Mouse (Mus musculus) heart, adult 2 months (tissue): ENCODE results near the gene 1810010H24Rik. TPM values are rescaled to one million over a fixed set of nuclear protein-coding genes. Genes with fewer than 3 reads are reported as not detected.
A peak's percentile ranks its signal among the peaks of the same experiment; 100 is the strongest.
"Not testable (repeated sequence)": the region's sequence is repeated elsewhere in the genome, so short reads cannot be mapped to it uniquely, and the experiment has no call there.

Source experiments
- DNase-seq, 2 experiments: peaks; one replicate each; pipeline ENCODE4 v3.0.0; 2021
- H3K27ac ChIP-seq: fragments of 200-600 bp; 2 replicates; pipeline ENCODE4 v1.8.1; 2022
- H3K27me3 ChIP-seq: fragments of 200-500 bp; 2 replicates; pipeline ENCODE4 v1.6.1; 2012; ENCODE audit warnings: mild to moderate bottlenecking, low read length, inconsistent platforms, mixed read lengths; ENCODE audit not compliant: control insufficient read depth, insufficient read depth
- H3K36me3 ChIP-seq: fragments of 200-500 bp; 2 replicates; pipeline ENCODE4 v1.6.1; 2012; ENCODE audit warnings: low read length, inconsistent platforms; ENCODE audit not compliant: control insufficient read depth, insufficient read depth
- H3K4me1 ChIP-seq: fragments of 200-500 bp; 2 replicates; pipeline ENCODE4 v1.6.1; 2011; ENCODE audit warnings: low read length; ENCODE audit not compliant: control insufficient read depth, insufficient read depth
- H3K4me3 ChIP-seq: fragments of 200-600 bp; 2 replicates; pipeline ENCODE4 v1.8.1; 2022
- H3K79me2 ChIP-seq: fragments of 200-500 bp; replicated peaks from 2 replicates; pipeline ENCODE4 v1.6.1; 2012; ENCODE audit warnings: mild to moderate bottlenecking, inconsistent platforms, low read length, moderate library complexity, mixed read lengths; ENCODE audit not compliant: control insufficient read depth, insufficient read depth
- H3K9ac ChIP-seq: fragments of 200-500 bp; 2 replicates; pipeline ENCODE4 v1.6.1; 2012; ENCODE audit warnings: low read depth, mild to moderate bottlenecking, control low read depth, inconsistent platforms, low read length, mixed read lengths
- CTCF ChIP-seq: fragments of 200-600 bp; IDR thresholded peaks from 2 replicates; pipeline ENCODE4 v1.8.1; 2022; ENCODE audit warnings: antibody characterized with exemption, mild to moderate bottlenecking, moderate library complexity
- EP300 ChIP-seq: fragments of 200-500 bp; IDR thresholded peaks from 2 replicates; pipeline ENCODE4 v1.6.1; 2011; ENCODE audit warnings: low read depth, low read length, control low read depth; ENCODE audit not compliant: insufficient read depth
- POLR2A ChIP-seq: fragments of 200-500 bp; IDR thresholded peaks from 2 replicates; pipeline ENCODE4 v1.6.1; 2011; ENCODE audit warnings: mild to moderate bottlenecking, low read depth, low read length, control low read depth; ENCODE audit not compliant: insufficient read depth
- WGBS: fragments of 180-500 bp; shearing (Covaris S2); methylation state at CpG from one replicate; pipeline ENCODE4 v1.1.7; 2018; 5-methylcytosine and 5-hydroxymethylcytosine counted together
- intact Hi-C: fragments of 180-260 bp; cut with DNase I; formaldehyde crosslinking; loops from one replicate; pipeline ENCODE4 v1.15.1; 2025
- polyA plus RNA-seq: library from polyadenylated mRNA; depleted of rRNA; stranded (reverse); fragments of >200 nt; gene quantifications from 2 replicates; pipeline ENCODE4 v1.2.3, GENCODE M21; 2012
- total RNA-seq, 2 experiments: library from RNA; stranded (reverse); gene quantifications; 2 replicates each; pipeline ENCODE4 v1.2.3; 2021

1810010H24Rik gene
- total and polyA plus RNA-seq, 3 experiments = 1.9 to 3.0 (median 2.7) TPM

- H3K27me3 ChIP-seq = no peaks in the 10 kb centered on the region
- no peaks in the 10 kb centered on the region for H3K79me2 ChIP-seq
- 58% methylated on average over 6 of the region's 6 CpGs for WGBS
- TF ChIP-seq POLR2A = no peak
- TF ChIP-seq EP300 = no peak
- TF ChIP-seq CTCF = no peak
- intact Hi-C loops = no loop called here
- H3K4me3 ChIP-seq = no peak overlapping the region
- no peaks in the 10 kb centered on the region for H3K4me1 ChIP-seq
- H3K9ac ChIP-seq = no peak overlapping the region
- no peaks in the 10 kb centered on the region for H3K36me3 ChIP-seq
- no peak for DNase-seq
- no peak overlapping the region for H3K27ac ChIP-seq
Observed at GRCm38 (mm10) chr11:107017339-107017886, 8.1 kb upstream of the 1810010H24Rik start.

GRCm38 (mm10) chr11:107018606-107019005, 6.9 kb upstream of the 1810010H24Rik start:
- H3K4me1 ChIP-seq = no peaks in the 10 kb centered on the region
- DNase-seq = no peak

GRCm38 (mm10) chr11:107019318-107019717, 6.2 kb upstream of the 1810010H24Rik start:
- Histone ChIP-seq H3K4me1 (no peaks in the 10 kb centered on the region), H3K9ac (no peak overlapping the region), H3K27ac (no peak overlapping the region), H3K79me2 (no peaks in the 10 kb centered on the region), H3K36me3 (no peaks in the 10 kb centered on the region), H3K27me3 (no peaks in the 10 kb centered on the region), H3K4me3 (no peak overlapping the region)
- TF ChIP-seq CTCF (no peak), EP300 (no peak), POLR2A (no peak)
- DNase-seq = no peak
- intact Hi-C loops = no loop called here
- WGBS = 79% methylated on average over 4 of the region's 4 CpGs

More at GRCm38 (mm10) chr11:107018606-107019005, 6.9 kb upstream of the 1810010H24Rik start:
- Histone ChIP-seq H3K27me3 (no peaks in the 10 kb centered on the region), H3K9ac (no peak overlapping the region), H3K4me3 (no peak overlapping the region), H3K36me3 (no peaks in the 10 kb centered on the region), H3K79me2 (no peaks in the 10 kb centered on the region), H3K27ac (no peak overlapping the region)
- intact Hi-C loops = no loop called here
- WGBS = 35% methylated on average over 8 of the region's 8 CpGs
- no peak for TF ChIP-seq POLR2A
- peak; percentile 56 for TF ChIP-seq CTCF
- no peak for TF ChIP-seq EP300

GRCm38 (mm10) chr11:107019722-107020121, 5.8 kb upstream of the 1810010H24Rik start:
- WGBS = 91% methylated on average over 5 of the region's 5 CpGs
- H3K79me2 ChIP-seq, H3K4me1 ChIP-seq, H3K4me3 ChIP-seq, intact Hi-C loops, H3K27me3 ChIP-seq, H3K9ac ChIP-seq, H3K27ac ChIP-seq, DNase-seq, H3K36me3 ChIP-seq: not testable (repeated sequence)

- Histone ChIP-seq H3K79me2 (no peaks in the 10 kb centered on the region), H3K27ac (no peak overlapping the region), H3K9ac (no peak overlapping the region), H3K36me3 (no peaks in the 10 kb centered on the region), H3K4me1 (peaks cover 2% of the 10 kb centered on the region), H3K27me3 (no peaks in the 10 kb centered on the region), H3K4me3 (no peak overlapping the region)
- WGBS = 85% methylated on average over 13 of the region's 13 CpGs
- no peak for DNase-seq
- TF ChIP-seq EP300 = no peak
- no peak for TF ChIP-seq CTCF
- TF ChIP-seq POLR2A = no peak
- intact Hi-C loops = no loop called here
Observed at GRCm38 (mm10) chr11:107022050-107022683, 3.3 kb upstream of the 1810010H24Rik start.

- Histone ChIP-seq H3K4me3 (no peak overlapping the region), H3K4me1 (peaks cover 2% of the 10 kb centered on the region), H3K36me3 (no peaks in the 10 kb centered on the region), H3K9ac (no peak overlapping the region), H3K79me2 (no peaks in the 10 kb centered on the region), H3K27me3 (no peaks in the 10 kb centered on the region), H3K27ac (no peak overlapping the region)
- TF ChIP-seq POLR2A = no peak
- TF ChIP-seq CTCF = no peak
- TF ChIP-seq EP300 = no peak
- WGBS = 64% methylated on average over 4 of the region's 4 CpGs
- no peak for DNase-seq
- intact Hi-C loops = no loop called here
Observed at GRCm38 (mm10) chr11:107024406-107024805, 1.1 kb upstream of the 1810010H24Rik start.
